Mouse (Mus musculus) myocyte (in vitro differentiated cells): Measurements from ENCODE around the gene Tchh. TPM values are rescaled to one million over a fixed set of nuclear protein-coding genes. Genes with fewer than 3 reads are reported as not detected.

Experiments used
- H3K27me3 ChIP-seq: one replicate; pipeline ENCODE4 v1.6.1; 2011; ENCODE audit not compliant: control insufficient read depth, insufficient read depth, insufficient read length
- H3K36me3 ChIP-seq: one replicate; pipeline ENCODE4 v1.6.1; 2011; ENCODE audit not compliant: control insufficient read depth, insufficient read depth
- H3K4me2 ChIP-seq: one replicate; pipeline ENCODE4 v1.6.1; 2011; ENCODE audit warnings: low read depth, control low read depth
- H3K4me3 ChIP-seq: one replicate; pipeline ENCODE4 v1.5.1; 2011; ENCODE audit warnings: mild to moderate bottlenecking, control low read depth, moderate library complexity
- H3K79me2 ChIP-seq: one replicate; pipeline ENCODE4 v1.6.1; 2011; ENCODE audit not compliant: control insufficient read depth, insufficient read depth
- H3ac ChIP-seq: one replicate; pipeline ENCODE4 v1.6.1; 2011; ENCODE audit not compliant: control insufficient read depth, insufficient read length
- CEBPB ChIP-seq: IDR thresholded peaks from 2 replicates; pipeline ENCODE4 v1.6.1; 2011; ENCODE audit warnings: mild to moderate bottlenecking, moderate library complexity; ENCODE audit not compliant: poor library complexity, insufficient read depth, severe bottlenecking
- E2F4 ChIP-seq: IDR thresholded peaks from one replicate; pipeline ENCODE4 v1.6.1; 2011; ENCODE audit warnings: mild to moderate bottlenecking, control low read depth, moderate library complexity; ENCODE audit not compliant: insufficient read depth
- MAX ChIP-seq: IDR thresholded peaks from one replicate; pipeline ENCODE4 v1.6.1; 2011; ENCODE audit warnings: low read depth, mild to moderate bottlenecking, control low read depth
- MYOD1 ChIP-seq, 3 experiments: IDR thresholded peaks; one replicate each; pipeline ENCODE4 v1.6.1; 2011; ENCODE audit warnings: control low read depth in 2 of 3, low read depth in 2 of 3, mild to moderate bottlenecking in 2 of 3, moderate library complexity in 1 of 3; ENCODE audit not compliant: insufficient read length in 2 of 3, control insufficient read depth in 1 of 3
- MYOG ChIP-seq, 3 experiments: IDR thresholded peaks; one replicate each; pipeline ENCODE4 v1.6.1; 2011; ENCODE audit warnings: control low read depth in 2 of 3, low read depth in 2 of 3, mild to moderate bottlenecking in 2 of 3; ENCODE audit not compliant: insufficient read length in 2 of 3, control insufficient read depth in 1 of 3, insufficient read depth in 1 of 3
- POLR2A ChIP-seq: IDR thresholded peaks from one replicate; pipeline ENCODE4 v1.6.1; 2011; ENCODE audit warnings: low read depth, mild to moderate bottlenecking, control low read depth, moderate library complexity; ENCODE audit not compliant: insufficient read length
- POLR2AphosphoS2 ChIP-seq: IDR thresholded peaks from one replicate; pipeline ENCODE4 v1.6.1; 2011; ENCODE audit warnings: low read depth, control low read depth; ENCODE audit not compliant: insufficient read length
- REST ChIP-seq: IDR thresholded peaks from one replicate; pipeline ENCODE4 v1.6.1; 2011; ENCODE audit warnings: mild to moderate bottlenecking, control low read depth, moderate library complexity; ENCODE audit not compliant: insufficient read depth, insufficient read length
- SRF ChIP-seq: IDR thresholded peaks from one replicate; pipeline ENCODE4 v1.6.1; 2011; ENCODE audit warnings: low read depth; ENCODE audit not compliant: control insufficient read depth, insufficient read length
- TCF12 ChIP-seq: IDR thresholded peaks from one replicate; pipeline ENCODE4 v1.6.1; 2011; ENCODE audit warnings: mild to moderate bottlenecking, control low read depth; ENCODE audit not compliant: poor library complexity, insufficient read depth, severe bottlenecking
- TCF3 ChIP-seq: IDR thresholded peaks from one replicate; pipeline ENCODE4 v1.6.1; 2011; ENCODE audit warnings: low read depth, control low read depth; ENCODE audit not compliant: insufficient read length
- USF1 ChIP-seq: IDR thresholded peaks from one replicate; pipeline ENCODE4 v1.6.1; 2011; ENCODE audit warnings: low read depth, mild to moderate bottlenecking, control low read depth, moderate library complexity
- polyA plus RNA-seq: library from polyadenylated mRNA; unstranded; fragments of >200 nt; fragmentation: generic; extraction: Trizol; gene quantifications from one replicate; pipeline ENCODE4 v1.2.1, GENCODE M21; 2012; ENCODE audit warnings: missing spikeins

The Tchh gene
- polyA plus RNA-seq, 1 experiment, result 0.05 TPM

DNA sequence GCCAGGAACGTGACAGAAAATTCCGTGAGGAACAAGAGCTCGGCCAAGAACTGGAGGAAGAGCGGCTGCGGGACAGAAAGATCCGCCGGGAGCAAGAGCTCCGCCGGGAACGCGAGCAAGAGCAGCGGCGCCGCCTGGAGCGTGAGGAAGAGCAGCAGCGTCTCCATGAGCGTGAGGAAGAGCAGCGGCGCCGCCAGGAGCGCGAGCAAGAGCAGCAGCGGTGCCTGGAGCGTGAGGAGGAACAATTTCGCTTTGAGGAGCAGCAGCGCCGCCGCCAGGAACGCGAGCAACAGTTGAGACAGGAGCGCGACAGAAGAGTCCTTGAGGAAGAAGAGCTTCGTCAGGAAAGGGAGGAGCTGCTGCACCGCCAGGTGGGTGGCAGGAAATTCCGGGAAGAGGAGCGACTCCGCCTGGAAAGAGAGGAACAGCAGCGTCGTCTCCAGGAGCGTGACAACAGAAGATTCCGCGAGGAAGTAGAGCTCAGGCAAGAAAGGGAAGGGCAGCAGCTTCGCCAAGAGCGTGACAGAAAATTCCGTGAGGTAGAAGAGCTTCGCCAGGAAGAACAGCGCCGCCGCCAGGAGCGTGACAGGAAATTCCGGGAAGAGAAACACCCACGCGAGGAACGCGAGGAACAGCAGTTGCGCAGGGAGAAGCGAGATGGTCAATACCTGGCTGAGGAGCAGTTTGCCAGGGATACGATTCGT, 5.2 kb downstream of the Tchh start:
- H3K4me2 ChIP-seq, result peak overlapping the region; percentile 96
- TF ChIP-seq POLR2A (no peak), MYOG (IDR thresholded peaks at IDR 0.05; ENCODE audit: control insufficient read depth in 1 of 3, insufficient read depth in 1 of 3, insufficient read length in 2 of 3, low read depth in 2 of 3) (peak in 1 of 3 experiments; percentile 10)
- peak overlapping the region; percentile 21 for H3K4me3 ChIP-seq
- H3ac ChIP-seq, result no peak overlapping the region
- H3K27me3 ChIP-seq, result peaks cover 33% of the 10 kb centered on the region
- H3K36me3 ChIP-seq, result no peaks in the 10 kb centered on the region
- H3K79me2 ChIP-seq, result no peaks in the 10 kb centered on the region

- H3K36me3 ChIP-seq, result no peaks in the 10 kb centered on the region
- no peak overlapping the region for H3ac ChIP-seq
- no peak overlapping the region for H3K4me2 ChIP-seq
- no peaks in the 10 kb centered on the region for H3K79me2 ChIP-seq
- H3K4me3 ChIP-seq, result no peak overlapping the region
- TF ChIP-seq USF1, result no peak
- TF ChIP-seq MAX, result no peak
- no peak for TF ChIP-seq MYOG (IDR thresholded peaks at IDR 0.05; ENCODE audit: control insufficient read depth in 1 of 3, insufficient read depth in 1 of 3, insufficient read length in 2 of 3, low read depth in 2 of 3)
- no peak for TF ChIP-seq POLR2AphosphoS2
- TF ChIP-seq REST, result no peak
- TF ChIP-seq SRF, result no peak
- no peak for TF ChIP-seq E2F4
- no peak for TF ChIP-seq CEBPB
- TF ChIP-seq TCF3, result no peak
- TF ChIP-seq MYOD1 (IDR thresholded peaks at IDR 0.05; ENCODE audit: control insufficient read depth in 1 of 3, insufficient read length in 2 of 3, low read depth in 2 of 3), result no peak
- TF ChIP-seq TCF12, result no peak
- TF ChIP-seq POLR2A, result no peak
- H3K27me3 ChIP-seq, result peaks cover 8% of the 10 kb centered on the region
Measured at GRCm38 (mm10) chr3:93466556-93466955, 24.4 kb downstream of the Tchh start.

GRCm38 (mm10) chr3:93467130-93467529, 25.0 kb downstream of the Tchh start:
- no peak overlapping the region for H3ac ChIP-seq
- no peaks in the 10 kb centered on the region for H3K79me2 ChIP-seq
- peaks cover 8% of the 10 kb centered on the region for H3K27me3 ChIP-seq
- H3K4me3 ChIP-seq, result no peak overlapping the region
- H3K4me2 ChIP-seq, result no peak overlapping the region
- no peaks in the 10 kb centered on the region for H3K36me3 ChIP-seq
- TF ChIP-seq REST (no peak), TCF3 (no peak), MYOG (IDR thresholded peaks at IDR 0.05; ENCODE audit: control insufficient read depth in 1 of 3, insufficient read depth in 1 of 3, insufficient read length in 2 of 3, low read depth in 2 of 3) (no peak), MAX (no peak), POLR2AphosphoS2 (no peak), MYOD1 (IDR thresholded peaks at IDR 0.05; ENCODE audit: control insufficient read depth in 1 of 3, insufficient read length in 2 of 3, low read depth in 2 of 3) (no peak), SRF (no peak), E2F4 (no peak), POLR2A (no peak), USF1 (no peak), CEBPB (no peak), TCF12 (no peak)

GRCm38 (mm10) chr3:93468561-93468960, 26.4 kb downstream of the Tchh start, which contains the start of gene Tchhl1:
TSS of gene Tchhl1 (plus strand) at chr3:93468754.
- peaks cover 8% of the 10 kb centered on the region for H3K27me3 ChIP-seq
- H3K36me3 ChIP-seq, result no peaks in the 10 kb centered on the region
- H3K4me3 ChIP-seq, result no peak within 1 kb of the TSS
- no peak within 1 kb of the TSS for H3K4me2 ChIP-seq
- no peak for TF ChIP-seq USF1
- no peak for TF ChIP-seq SRF
- no peak for TF ChIP-seq MAX
- no peak for TF ChIP-seq MYOG (IDR thresholded peaks at IDR 0.05; ENCODE audit: control insufficient read depth in 1 of 3, insufficient read depth in 1 of 3, insufficient read length in 2 of 3, low read depth in 2 of 3)
- H3ac ChIP-seq, result no peak within 1 kb of the TSS
- H3K79me2 ChIP-seq, result no peaks in the 10 kb centered on the region

DNA sequence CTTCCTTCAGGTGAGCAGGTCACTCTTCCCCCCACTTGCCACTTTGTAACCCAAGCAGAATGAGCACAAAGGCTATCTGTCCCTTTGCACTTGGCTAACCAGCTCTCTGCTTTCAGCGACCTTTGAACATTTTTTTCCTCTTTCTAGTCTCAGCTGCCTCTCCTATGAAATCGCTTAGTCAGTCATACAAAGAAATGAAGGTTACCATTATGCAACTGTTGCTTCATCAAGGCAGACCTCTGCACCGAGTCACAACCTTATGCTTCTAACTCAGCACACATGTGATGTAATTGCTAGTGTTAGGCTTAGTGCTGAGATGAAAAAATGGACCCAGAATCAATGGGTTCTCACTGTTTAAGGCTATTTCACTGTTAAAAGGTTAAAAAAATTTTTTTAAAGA, 27.5 kb downstream of the Tchh start:
- Histone ChIP-seq H3K4me3 (no peak overlapping the region), H3ac (no peak overlapping the region), H3K79me2 (no peaks in the 10 kb centered on the region), H3K36me3 (no peaks in the 10 kb centered on the region), H3K4me2 (no peak overlapping the region), H3K27me3 (peaks cover 8% of the 10 kb centered on the region)
- TF ChIP-seq E2F4, result no peak
- TF ChIP-seq POLR2A, result no peak
- TF ChIP-seq TCF12, result no peak
- TF ChIP-seq TCF3, result no peak
- TF ChIP-seq MYOG (IDR thresholded peaks at IDR 0.05; ENCODE audit: control insufficient read depth in 1 of 3, insufficient read depth in 1 of 3, insufficient read length in 2 of 3, low read depth in 2 of 3), result no peak
- TF ChIP-seq MYOD1 (IDR thresholded peaks at IDR 0.05; ENCODE audit: control insufficient read depth in 1 of 3, insufficient read length in 2 of 3, low read depth in 2 of 3), result no peak
- TF ChIP-seq CEBPB, result no peak
- TF ChIP-seq SRF, result no peak
- no peak for TF ChIP-seq REST
- no peak for TF ChIP-seq MAX
- TF ChIP-seq USF1, result no peak
- no peak for TF ChIP-seq POLR2AphosphoS2
